Mouse (Mus musculus) erythroid progenitor cell, adult 5-6 weeks (primary cell): ENCODE measurements around the gene Otulin. TPM values are rescaled to one million over a fixed set of nuclear protein-coding genes. Genes with fewer than 3 reads are reported as not detected.

ENCODE experiments used
- ATAC-seq: replicated peaks from 2 replicates; pipeline ENCODE4 v1.8.0; 2016; ENCODE audit warnings: moderate number of reproducible peaks, mild to moderate bottlenecking, moderate TSS enrichment, inconsistent platforms; ENCODE audit not compliant: poor library complexity, low FRiP score, severe bottlenecking
- total RNA-seq, 2 experiments: library from RNA; stranded (forward) in 1 of 2; stranded (reverse) in 1 of 2; fragments of 150-400 nt in 1 of 2; fragments of 186-747, 209-891 nt in 1 of 2; gene quantifications; 2 replicates each; pipeline versions ENCODE4 v1.2.3 to v1.2.4; 2015 to 2017; ENCODE audit warnings: low replicate concordance in 2 of 2

Gene Otulin
- total RNA-seq, 2 experiments from 2014 or later = 21.9 to 24.7 TPM

DNA sequence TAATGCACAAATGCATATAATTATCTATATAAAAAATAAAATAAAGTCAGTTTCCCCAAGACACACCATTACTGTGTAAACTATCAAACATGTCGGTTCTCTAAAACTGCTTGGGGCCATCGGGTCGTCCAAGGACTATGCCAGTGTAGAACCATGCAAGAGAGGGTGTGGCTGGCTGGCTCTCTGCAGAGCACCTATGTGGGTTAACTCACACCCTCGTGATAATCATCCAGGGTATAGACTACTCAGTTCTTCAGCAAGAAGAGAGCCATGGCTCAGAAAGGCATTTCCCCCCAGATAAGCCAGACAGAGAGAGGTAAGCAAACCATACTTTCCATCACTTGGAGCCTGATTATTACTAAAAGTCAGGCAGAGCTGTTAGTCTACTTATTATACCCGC lies 28.6 kb upstream of the Otulin start:
- no peak for ATAC-seq

DNA sequence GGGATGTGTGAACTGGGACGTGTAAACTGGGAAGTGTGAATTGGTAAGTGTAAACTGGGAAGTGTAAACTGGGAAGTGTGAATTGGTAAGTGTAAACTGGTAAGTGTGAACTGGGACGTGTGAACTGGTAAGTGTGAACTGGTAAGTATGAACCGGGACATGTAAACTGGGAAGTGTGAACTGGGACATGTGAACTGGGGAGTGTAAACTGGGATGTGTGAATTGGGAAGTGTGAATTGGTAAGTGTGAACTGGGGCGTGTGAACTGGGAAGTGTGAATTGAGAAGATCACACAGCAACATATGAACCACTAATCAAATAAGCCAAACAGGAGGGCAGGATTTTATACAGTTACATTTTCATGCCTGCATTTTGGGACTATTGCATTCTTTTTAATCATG lies 27.9 kb upstream of the Otulin start:
- no peak for ATAC-seq

GRCm38 (mm10) chr15:27657866-27658265 lies 27.4 kb upstream of the Otulin start:
- ATAC-seq = no peak

GRCm38 (mm10) chr15:27656626-27657025 lies 26.1 kb upstream of the Otulin start:
- ATAC-seq = no peak

DNA sequence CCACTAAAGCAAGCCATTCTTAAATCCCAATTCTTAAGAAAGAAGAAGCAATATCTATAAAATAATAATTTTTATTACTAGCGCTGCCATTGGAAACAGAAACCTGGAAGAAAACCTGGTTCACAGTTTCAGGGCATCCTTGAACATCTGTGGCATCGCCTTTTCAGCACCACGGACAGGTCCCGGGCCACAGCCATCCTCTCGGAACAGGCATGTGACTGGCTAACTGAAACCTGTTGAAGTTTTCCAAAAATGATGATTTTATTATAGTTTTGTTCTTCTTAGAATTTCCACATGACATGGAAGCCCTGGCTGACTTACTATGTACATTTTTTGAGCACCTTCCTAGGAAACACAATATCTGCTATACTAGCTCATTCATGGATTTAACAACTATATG lies 24.5 kb upstream of the Otulin start:
- no peak for ATAC-seq

GRCm38 (mm10) chr15:27647686-27648085 lies 17.2 kb upstream of the Otulin start:
- no peak for ATAC-seq

- no peak for ATAC-seq
Measured at GRCm38 (mm10) chr15:27646665-27647064, 16.2 kb upstream of the Otulin start.

- ATAC-seq = no peak
Measured at GRCm38 (mm10) chr15:27645250-27645649, 14.8 kb upstream of the Otulin start.

DNA sequence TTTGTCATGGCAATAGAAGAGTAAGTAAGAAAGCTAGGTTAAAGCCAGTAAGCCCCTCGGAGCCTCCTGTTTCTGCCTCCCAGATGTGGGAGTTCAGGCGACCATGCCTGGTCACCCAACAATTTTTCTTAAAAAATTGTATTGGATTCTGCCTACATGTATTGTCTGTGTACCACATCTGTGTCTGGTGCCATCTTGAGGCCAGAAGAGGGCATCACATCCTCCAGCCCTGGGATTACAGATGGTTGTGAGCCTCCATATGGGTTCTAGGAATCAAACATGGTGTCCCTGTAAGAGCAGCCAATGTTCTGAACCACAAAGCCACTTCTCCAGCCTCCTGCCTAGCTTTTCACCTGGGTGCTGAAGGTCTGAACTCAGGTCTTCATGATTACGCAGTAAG lies 12.4 kb upstream of the Otulin start:
- peak; percentile 70 for ATAC-seq

DNA sequence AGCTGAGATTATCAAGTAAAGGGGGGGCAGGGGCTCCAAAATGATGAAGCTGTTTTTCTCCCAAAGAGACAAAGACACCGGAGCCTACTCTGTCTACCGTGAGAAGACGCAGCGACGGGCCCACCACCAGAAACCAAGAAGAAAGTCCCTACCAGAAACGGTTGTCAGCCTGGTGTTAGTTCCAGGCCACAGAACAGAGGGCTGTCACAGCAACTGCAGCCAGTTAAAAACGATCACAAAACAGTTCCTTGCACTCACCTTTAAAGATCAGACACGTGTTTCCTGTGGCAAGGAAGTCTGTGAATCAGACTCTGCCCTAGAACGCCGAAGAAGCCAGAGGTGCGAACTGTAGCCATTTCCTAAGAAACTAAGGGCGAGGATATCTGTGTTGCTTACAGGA lies 10.7 kb upstream of the Otulin start:
- no peak for ATAC-seq

- no peak for ATAC-seq
Measured at GRCm38 (mm10) chr15:27633941-27634900, 3.7 kb upstream of the Otulin start.

DNA sequence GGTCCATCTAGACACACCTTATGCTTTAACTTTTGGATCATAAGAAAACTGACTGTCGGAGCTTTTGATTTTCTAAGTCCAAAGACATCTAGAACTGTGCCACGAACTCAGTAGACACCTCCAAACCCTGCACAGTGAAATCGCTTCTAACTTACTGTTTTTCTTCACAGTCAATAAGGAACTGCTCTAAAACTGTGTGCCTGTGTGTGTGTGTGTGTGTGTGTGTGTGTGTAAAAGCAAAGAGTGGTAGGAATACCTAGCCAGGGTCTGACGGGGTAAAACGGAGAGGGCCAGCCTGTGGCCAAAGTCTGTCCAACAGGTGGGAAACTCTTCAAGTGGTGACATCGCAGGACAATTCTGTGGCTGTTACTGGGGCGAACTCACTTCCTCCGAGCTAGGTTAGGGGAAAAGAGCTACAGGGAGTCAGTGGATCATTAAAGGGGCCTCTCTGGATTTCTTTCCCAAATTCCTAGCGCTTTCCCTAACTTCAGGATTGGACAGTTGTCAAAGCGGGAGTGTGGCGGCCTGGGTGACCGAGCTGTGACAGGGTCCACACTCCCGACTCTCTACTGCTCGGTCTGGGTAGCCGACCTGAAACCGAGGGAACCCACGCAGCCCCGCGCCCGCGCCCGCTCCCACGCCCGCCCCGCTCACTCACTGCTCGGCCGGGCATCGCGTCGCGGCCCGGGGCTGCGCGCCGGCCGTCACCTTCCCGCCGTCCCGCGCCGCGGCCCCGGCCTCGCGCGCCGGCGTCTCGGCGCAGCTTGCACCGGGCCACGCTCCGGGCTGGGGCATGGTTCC lies 493 bp downstream of the Otulin start:
- ATAC-seq = peak; percentile 7; the same call in 1 of the 2 replicates

DNA sequence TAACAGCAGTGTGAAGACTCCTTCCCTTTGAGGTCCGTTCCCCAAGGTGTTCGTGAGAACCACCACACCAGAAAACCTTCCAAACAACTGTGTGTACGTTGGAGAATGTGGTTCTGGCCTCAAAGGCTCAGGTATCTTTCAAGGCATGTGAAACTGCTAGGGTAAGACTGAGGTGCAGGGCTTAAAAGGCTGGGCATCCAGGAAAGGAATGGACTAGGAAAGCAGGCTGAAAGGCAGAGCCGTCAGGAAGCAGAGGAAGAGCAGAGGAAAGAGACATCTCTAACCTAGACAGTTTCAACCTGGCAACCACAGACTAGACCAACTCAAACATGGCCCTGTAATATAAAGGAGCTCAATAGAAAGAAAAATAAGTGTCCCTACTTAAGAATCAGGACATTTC lies 1.4 kb downstream of the Otulin start:
- no peak for ATAC-seq

GRCm38 (mm10) chr15:27627794-27628193 lies 2.7 kb downstream of the Otulin start:
- ATAC-seq = no peak

GRCm38 (mm10) chr15:27626314-27626713 lies 4.2 kb downstream of the Otulin start:
- ATAC-seq = no peak

GRCm38 (mm10) chr15:27625890-27626255 lies 4.6 kb downstream of the Otulin start:
- ATAC-seq = no peak

DNA sequence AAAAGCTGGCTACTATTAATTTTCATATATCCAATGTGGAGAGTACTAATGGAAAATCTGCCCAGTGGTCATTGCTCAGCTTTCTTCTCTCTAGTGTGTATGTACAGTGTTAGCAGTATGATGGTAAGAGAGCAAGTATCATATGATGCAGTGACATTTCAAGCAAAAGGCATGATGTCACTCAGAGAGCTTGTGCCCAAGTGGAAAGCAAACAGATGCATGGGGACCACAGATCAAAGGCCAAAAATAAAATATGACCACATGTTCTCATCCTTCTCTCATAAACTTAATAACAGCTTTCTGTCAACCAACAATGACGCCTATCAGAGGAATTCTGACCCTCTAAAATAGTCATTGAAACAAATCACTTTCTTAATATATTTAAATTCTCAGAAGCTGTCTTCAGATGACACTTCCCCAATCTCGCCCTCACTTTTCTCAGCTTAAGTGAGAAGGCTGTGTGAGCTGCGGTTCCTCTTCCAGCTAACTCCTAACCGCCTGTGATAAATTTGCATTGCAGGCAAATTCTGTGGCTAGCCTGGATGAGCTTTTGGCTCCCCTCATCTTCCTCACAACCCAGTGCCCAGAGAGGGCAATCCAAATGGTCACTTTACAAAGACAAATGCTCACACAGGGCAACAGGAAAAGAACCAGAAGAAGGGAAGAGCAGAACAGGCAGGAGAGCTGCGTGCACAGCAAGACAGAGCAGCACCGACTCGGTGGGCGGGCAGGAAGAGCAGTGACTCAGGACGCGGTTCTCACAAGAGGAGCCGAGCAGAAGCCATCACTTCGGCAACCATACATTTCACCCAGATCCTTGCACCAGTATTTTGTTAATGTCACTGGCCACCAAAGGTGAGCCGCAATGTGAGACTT lies 5.2 kb downstream of the Otulin start:
- ATAC-seq = no peak

GRCm38 (mm10) chr15:27623286-27623685 lies 7.2 kb downstream of the Otulin start:
- ATAC-seq = no peak

- ATAC-seq = no peak
Measured at GRCm38 (mm10) chr15:27620475-27621185, 9.9 kb downstream of the Otulin start.
